Mouse (Mus musculus) ES-E14 (cell line): ENCODE measurements around the gene Gm11627.
"Not testable (repeated sequence)": the region's sequence is repeated elsewhere in the genome, so short reads cannot be mapped to it uniquely, and the experiment has no call there.

Experiments
- HCFC1 ChIP-seq: IDR thresholded peaks from 2 replicates; pipeline ENCODE4 v1.6.1; 2012; ENCODE audit warnings: low read length, inconsistent platforms, borderline replicate concordance; ENCODE audit not compliant: insufficient read depth
- MAFK ChIP-seq: IDR thresholded peaks from 2 replicates; pipeline ENCODE4 v1.6.1; 2014; ENCODE audit warnings: mild to moderate bottlenecking, low read depth, low read length, inconsistent platforms; ENCODE audit not compliant: insufficient read depth
- ZC3H11A ChIP-seq: IDR thresholded peaks from 2 replicates; pipeline ENCODE4 v1.6.1; 2012; ENCODE audit warnings: low read depth, mild to moderate bottlenecking, inconsistent platforms, low read length, borderline replicate concordance
- ZNF384 ChIP-seq: IDR thresholded peaks from 2 replicates; pipeline ENCODE4 v1.6.1; 2012; ENCODE audit warnings: low read depth, low read length, inconsistent platforms

GRCm38 (mm10) chr11:102540286-102540685, 39.0 kb downstream of the Gm11627 start:
- TF ChIP-seq HCFC1, ZNF384, ZC3H11A, MAFK: not testable (repeated sequence)
